Mouse (Mus musculus) adrenal gland, postnatal 25 days (tissue): ENCODE results near the gene Taf5. TPM values are rescaled to one million over a fixed set of nuclear protein-coding genes. Genes with fewer than 3 reads are reported as not detected.

Experiments
- DNase-seq: peaks from one replicate; pipeline ENCODE4 v3.0.0; 2021; ENCODE audit warnings: mixed read lengths
- long read RNA-seq: library from polyadenylated mRNA; stranded (forward); transcript quantifications from one replicate; pipeline ENCODE4 v2.0.0, GENCODE M21; 2021
- total RNA-seq: library from RNA; stranded (reverse); gene quantifications from 2 replicates; pipeline ENCODE4 v1.2.3, GENCODE M21; 2021

Gene Taf5
- 4.4 and 5.3 TPM in 2 replicates for total RNA-seq
- long read RNA-seq, transcript Taf5-201 (11 exons, 3,260 nt) = major isoform, 8 of 11 reads
- long read RNA-seq, partial matches to known transcripts = 1 of 11 reads
- long read RNA-seq, other reads (novel, unspliced or antisense) = 2 of 11 reads

DNA sequence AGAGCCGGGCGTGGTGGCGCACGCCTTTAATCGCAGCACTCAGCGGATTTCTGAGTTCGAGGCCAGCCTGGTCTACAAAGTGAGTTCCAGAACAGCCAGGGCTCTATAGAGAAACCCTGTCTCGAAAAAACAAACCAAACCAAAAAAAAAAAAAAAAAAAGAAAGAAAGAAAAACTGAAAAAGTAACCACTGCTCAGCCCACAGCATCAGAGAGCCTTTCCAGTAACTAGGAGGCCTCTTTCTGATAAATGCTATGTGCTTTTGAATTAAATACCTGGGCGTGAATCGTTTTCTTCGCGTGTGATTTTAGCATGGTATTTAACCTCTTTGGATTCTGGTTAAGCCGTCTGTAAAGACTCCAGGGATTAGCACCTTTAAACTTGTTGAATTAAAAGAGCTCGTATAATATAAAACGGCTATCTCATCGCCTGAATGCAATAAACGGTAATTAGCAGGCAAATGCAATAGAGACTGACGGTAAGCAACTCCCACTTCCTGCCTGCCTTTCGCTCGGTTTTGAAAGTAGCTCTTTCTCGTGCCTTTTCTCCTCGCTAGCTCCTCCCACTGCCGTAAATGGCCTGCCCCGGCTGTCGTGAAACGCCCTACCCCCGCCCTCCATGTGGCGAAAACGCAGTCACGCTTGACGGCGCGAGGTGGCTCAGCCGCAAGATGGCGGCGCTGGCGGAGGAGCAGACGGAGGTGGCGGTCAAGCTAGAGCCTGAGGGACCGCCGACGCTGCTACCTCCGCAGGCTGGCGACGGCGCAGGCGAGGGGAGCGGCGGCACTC, at the start of gene Taf5:
Gene Taf5, plus strand, starts transcription at position 651 of the 787 bp plus-strand sequence.
- peak; percentile 96 for DNase-seq

DNA sequence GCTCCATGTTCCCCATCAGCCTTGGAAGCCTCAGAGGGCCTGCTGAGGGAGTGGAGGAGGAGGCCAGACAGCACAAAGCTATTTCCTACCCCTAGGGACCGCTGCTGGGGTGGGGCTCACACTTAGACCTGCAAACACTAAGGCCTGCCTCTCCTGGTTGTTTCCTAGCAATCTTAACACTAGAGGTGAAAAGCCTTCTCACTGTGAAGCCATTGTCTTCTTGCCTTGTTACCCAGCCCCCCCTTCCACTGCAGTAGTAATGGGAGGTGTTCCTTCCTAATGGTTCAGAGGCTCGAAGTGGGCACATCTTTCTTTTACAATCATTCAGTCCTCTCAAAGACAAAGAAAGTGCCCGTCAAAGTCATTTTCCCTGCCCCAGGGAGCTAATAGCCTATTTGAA, 49.7 kb upstream of the Taf5 start:
- no peak for DNase-seq

DNA sequence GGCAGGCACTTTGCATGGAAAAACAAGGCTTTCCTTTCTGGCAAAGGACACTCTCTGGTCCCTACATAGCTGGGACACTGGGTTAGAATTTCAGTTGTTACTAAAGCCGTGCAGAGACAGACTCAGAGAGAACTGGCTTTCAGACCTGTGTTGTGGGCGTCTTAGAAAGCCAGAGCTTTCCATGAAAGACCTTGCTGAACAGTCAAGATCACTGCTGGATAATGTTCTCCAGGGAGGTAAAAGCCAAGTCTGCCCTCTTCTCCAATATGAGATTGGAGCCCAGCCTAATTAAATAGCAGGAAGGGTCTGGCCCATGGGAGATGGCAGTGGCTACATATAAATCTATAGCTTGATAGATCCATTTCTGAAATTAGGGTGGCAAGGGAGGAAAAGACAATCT, 49.2 kb upstream of the Taf5 start:
- no peak for DNase-seq

DNA sequence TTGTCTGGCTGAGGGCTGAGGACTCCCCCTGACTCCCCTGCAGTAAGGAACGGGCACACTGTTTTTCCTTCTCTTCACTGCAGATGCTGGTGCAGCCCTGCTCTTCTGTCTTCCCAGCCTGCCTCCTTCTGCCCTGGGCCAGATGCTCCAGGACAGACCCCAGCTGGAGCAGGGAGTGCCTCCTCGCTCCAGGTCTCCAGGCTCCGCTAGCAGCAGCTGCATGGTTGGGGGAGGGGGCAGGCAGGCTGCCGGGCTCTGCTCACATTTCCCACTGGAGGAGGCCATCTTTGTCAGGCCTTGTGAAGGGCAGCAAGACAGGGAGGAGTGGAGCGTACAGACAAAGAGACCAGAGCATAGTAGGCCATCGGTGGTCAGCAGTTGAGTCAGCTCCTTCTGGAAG, 48.2 kb upstream of the Taf5 start:
- no peak for DNase-seq

DNA sequence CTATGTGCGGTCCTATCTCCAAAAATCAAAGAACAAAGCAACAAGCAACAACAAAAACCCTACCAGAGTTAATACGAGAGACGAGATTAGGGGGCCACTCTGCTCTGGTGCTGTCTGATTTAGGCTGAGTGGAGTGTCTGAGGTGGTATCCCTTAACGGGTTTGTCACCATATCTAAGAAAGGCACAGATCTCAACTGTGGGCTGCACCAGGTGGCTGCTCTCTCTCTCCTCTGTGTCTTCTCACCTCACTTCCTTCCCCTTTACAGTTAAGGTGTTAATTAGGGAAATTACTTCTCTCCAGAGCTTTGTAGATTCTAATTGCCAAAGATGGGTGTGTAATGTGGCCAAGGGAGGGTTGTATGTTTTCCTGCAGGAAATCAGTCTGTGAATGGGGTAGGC, 44.8 kb upstream of the Taf5 start:
- no peak for DNase-seq

DNA sequence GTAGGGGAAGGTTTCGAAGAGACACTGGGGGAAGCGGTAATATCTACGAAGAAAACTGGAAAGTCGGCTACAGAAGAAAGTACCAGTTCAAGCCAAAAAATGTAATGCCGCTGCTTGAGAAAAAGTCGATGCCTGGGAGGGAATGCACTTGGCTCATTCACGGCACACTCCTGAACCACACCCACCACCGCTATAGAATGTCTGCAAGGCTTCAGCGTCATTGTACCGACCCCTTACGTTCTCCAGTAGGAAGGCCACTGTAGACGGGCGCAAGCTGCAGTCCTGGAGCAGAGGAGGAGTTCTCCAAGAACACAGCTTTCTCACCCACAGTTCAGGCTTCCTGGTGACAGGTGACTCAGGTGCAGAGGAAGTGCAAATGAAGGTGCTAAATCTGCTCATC, 44.0 kb upstream of the Taf5 start:
- DNase-seq = no peak

DNA sequence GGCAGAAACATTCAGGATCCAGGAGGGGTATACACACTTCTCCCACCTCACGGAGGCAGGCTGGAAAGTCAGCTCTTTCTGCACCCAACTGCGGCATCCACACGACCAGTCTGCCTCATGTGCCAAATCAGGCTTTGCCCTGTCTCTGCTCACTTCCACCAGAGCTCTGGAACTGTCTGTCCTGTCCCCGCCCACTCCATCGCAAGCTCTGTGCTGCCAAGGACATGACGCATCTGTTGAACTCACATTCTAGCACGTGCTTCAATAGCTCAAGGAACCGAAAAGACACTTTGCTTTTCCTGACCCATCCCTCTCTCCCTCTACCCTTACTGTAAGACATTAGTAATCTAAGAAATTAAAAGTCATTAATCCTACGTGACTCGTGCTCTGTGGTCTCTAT, 42.6 kb upstream of the Taf5 start:
- DNase-seq = peak; percentile 25

DNA sequence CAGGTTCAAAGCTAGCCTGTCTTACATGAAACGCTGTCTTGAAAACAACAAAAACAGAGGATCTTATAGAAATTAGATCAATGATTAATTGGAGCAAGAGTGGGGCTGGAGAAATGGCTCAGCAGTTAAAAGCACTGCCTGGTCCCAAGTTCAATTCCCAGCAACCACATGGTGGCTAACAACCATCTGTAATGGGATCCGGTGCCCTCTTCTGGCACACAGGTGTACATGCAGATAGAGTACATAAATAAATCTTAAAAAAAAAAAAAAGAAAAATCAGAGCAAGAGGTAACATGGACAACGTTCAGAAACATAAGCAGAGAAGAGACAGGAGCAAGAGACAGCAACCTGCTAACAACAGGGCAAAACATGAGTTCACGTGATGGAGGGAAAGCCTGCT, 41.0 kb upstream of the Taf5 start:
- DNase-seq = no peak

DNA sequence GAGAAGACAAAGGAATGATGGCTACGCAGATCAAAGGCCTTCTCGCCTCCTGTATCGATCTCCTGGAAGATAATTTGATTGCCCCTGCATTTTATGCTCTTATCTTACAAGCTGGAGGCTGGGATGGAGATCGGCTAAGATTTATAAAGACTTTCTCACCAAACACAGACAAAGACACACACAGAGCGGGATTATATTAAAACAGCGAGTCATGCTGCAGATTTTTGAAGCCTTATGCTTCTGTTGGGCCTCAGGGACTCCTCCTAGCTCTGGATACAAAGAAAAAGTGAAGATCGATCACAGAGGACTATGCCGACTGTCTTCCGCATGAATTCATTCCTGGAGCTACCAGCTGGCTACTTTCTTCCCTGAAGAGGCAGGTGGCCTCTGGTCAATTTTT, 37.8 kb upstream of the Taf5 start:
- no peak for DNase-seq

DNA sequence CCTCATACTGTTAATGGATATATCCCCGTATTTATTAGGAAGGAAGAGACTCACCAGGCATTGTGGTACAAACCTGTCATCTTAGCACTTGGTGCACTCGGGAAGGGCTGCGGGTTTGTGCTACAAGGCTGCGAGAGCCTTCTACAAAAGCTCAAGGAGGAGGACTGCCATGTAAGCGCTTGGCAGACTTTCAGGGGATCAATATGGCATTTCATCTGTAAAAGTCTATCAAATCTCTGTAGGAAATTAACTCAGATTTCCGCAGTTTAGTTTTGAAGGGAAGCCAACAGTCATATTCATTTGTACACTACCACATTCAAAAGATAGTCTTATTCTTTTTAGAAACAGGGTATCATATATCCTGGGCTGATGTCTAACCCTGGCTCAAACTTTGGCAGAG, 35.8 kb upstream of the Taf5 start:
- no peak for DNase-seq

DNA sequence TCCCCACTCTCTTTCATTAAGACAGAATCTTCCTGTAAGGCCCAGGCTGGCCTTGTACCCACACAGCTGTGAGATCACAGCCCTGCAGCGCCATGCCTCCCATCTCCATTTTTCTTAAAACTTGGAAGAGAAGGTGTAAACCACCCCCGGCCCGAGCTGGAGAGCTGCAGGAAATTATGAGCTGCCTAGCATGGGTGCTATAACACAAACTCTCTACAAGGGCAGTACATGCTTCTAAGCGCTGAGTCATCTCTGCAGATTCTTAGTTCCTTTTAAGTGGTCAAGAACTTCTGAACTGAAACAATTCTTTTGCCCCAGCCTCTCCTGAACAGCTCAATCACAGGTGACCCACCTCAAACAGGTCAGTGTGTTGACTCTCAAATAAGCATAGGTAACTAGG, 32.6 kb upstream of the Taf5 start:
- no peak for DNase-seq

DNA sequence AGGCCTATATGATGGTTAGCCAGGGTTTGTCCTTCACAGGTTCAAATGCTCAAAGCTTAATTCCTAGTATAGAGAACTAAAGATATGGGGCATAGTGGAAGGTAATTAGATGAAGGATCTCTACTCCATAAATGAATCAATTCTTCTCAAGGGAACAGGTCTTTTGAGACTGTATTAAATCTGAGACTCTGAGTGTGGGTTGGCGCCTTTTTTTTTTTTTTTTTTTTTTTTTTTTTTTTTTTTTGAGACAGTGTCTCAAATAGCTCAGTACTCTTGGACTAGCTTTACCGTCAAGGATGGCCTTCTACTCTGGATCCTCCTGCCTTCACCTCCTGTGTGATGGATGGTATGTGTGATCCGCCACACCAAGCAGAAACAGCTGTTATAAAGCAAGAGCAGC, 30.9 kb upstream of the Taf5 start:
- DNase-seq = no peak

DNA sequence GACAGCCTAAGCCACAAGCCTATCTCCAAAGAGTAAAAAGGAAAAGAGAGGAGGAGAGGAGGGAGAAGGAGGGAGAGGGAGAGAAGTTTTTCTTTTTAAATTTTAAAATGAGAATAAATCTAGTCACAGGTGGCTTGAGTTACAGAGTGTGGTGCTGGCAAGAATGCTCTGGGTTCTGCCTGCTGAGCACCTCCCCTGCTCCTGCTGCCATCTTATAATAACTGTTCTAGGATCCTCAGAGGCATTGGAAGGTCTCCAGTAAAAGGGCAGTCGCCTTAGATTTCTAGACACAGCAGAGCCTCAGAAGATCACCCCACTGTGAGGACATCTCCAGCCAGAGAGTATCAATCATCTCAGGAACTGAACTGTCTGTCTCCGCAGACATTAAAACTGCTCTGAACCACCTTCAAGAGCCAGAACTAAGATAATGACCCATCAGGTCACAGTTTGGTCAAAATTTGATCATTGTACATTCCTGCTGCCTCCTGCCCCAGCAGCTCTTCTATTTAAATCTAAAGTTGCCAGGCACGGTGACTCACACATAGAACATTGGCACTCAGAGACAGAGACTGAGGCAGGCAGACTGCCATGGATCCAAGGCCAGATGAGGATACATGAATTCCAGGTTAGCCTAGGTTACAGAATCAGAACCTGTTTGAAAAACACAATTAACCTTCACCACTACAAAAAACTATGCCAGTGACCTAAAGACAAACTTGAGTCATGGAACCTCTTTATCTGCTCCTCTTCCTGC, 26.6 kb upstream of the Taf5 start:
- DNase-seq = peak; percentile 43

DNA sequence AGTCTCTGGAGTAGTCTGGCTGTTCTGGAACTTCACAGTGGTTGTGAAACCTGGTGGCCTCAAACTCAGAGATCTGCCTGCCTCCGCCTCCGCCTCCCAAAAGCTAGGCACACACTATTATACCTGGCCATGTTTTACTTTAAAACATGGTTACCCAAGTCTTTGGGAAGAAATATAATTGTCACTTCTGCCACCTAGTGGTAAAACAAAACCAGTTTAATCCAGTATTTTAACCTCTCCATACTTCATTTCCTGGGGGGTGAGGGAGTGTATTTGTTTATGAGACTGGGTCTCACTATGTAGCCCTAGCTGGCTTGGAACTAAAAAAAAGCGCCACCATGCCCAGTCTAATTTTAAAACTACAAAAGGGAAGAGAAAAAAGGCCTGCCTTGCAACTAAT, 23.9 kb upstream of the Taf5 start:
- no peak for DNase-seq

DNA sequence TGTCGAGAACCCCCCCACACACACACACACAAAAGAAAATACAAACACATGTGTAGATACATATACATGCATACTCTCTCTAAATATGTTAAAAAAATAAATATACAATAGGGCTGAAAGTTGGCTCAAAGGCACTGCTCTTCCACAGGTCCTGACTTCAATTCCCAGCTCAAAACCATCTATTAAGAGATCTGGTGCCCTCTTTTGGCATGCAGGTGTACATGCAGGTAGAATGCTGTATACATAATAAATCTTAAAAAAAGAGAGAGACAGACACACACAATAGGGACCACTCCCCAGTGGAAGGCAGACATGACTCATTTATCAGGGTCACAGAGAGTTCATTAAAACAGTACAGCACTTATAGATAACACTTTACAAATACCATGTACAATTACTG, 21.2 kb upstream of the Taf5 start:
- DNase-seq = no peak

DNA sequence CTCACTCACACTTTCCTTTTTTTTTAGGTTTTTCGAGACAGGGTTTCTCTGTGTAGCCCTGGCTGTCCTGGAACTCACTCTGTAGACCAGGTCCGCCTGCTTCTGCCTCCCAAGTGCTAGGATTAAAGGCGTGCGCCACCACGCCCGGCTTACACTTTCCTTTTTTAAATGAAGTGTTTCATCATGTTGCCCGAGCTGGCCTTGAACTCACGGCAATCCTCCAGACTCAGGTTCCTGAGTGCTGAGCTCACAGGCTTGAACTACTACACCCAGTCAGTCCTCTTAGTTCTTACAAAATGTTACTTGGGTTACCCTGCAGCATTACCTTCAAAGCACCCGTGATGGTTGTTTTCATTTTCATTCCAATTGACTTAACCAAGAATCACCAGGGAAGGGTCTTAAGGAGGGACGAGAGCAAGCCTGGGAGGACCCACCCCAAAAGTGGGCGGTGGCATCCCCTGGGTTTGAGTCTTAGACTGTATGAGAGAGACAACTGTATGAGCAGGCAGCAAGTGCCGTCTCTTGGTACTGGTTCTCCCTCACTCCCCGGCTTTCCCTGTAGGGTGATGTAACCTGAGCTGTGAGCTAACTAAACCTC, 20.2 kb upstream of the Taf5 start:
- DNase-seq = peak; percentile 59

DNA sequence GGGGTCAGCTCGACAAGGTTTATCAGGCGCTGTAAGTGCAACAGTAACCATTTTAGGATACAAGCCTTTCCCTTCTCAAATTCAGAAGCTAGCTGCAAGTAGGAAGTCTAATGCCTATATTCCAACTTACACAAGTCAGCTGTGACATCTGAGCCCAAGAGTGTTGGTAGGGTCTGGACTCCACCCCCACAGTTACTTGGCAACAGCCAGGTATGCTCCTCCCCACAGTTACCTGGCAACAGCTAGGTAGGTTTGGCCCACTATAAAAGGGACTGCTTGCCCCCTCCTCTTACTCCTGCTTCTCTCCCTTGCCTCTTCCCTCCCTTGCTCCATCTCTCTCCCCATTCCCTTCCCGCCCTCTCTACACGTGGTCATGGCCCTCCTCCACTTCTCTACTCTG, 18.5 kb upstream of the Taf5 start:
- no peak for DNase-seq

DNA sequence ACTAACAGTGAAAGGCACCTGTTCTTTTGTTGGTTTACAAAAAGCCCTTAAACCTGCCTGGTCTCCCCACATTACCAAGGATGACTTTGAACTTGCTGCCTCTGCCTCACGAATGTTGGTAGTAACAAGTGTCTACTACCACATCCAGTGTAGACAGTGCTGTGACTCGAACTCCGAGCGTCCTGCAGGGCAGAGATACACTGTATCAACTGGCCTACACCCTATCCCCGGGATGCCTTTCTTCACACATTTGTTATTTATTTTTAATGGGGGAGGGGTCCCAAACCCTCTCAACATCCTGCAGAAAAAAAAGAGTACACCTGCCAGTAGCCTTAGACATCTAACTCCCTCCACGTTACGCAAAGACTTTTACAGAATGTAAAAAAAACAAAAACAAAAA, 17.7 kb upstream of the Taf5 start:
- DNase-seq = no peak

DNA sequence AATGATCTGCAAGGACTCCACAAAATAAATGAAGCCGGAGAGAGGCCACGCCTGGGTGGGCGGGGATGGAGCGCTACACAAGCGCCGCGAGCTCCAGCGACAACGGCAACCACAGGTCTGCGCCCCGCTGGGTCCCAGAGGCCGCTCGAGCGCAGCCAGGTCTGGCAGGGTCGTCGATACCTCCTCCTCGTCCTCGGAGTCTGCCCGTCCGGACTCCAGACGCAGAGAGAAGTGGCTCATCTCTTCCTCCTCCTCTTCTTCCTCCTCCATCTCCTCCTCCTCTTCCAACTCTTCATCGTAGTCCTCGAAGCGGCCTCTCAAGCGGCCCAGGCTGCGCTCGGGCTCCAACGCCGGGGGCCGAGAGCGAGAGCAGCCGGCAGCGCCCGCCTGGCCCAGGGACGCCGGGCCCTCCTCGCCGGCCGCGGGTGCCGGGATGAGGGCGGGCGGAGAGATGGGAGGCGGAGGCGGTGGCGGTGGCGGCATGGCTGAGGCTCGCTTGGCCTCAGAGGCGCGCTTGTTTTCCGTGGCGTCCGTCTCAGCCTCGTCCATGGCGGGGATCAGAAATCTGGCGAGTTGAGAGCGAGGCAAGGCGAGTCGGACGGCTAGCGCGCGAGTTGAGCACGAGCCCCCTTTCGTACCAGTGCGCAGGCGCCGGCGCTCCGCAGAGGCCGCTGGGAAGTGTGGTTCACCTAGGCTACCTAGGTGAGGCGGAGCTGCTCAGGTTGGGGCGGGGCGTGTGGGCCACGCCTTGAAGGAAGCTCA, 17.1 kb upstream of the Taf5 start, which contains the start of gene Pcgf6:
Gene Pcgf6, minus strand, starts transcription at position 636 of the 762 bp plus-strand sequence.
- DNase-seq = peak; percentile 79

DNA sequence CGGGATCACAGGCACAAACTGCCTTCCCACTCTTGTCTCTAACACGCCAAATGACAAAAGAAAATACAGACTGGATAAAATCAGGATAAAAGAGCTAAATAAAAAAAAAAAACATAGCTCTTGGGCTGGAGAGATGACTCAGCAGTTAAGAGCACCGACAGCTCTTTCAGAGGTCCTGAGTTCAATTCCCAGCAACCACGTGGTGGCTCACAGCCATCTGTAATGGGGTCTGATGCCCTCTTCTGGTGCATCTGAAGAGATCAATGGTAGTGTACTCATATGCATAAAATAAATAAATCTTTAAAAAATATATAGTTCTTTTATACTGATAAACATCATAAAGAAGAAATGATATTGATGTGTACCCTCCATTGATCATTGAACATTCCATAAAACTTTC, 14.6 kb upstream of the Taf5 start:
- DNase-seq = no peak

DNA sequence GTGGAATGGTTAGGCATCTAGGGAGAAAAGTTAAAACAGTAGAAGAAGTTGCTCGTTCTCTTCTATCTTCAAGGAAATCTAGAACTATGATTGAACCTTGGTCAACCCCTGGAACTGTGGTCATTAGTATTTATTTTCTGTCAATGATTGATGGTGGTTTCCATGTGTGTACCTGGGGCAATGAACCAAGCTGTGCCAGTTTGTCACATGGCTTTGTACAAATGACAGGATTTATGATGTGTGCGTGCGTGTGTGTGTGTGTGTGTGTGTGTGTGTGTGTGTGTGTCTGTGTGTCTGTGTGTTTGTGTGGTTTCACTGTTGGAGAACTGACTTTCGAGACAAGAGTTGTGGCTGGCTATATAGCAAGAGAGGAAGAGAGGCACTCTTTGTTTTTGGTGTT, 14.1 kb upstream of the Taf5 start:
- DNase-seq = no peak

DNA sequence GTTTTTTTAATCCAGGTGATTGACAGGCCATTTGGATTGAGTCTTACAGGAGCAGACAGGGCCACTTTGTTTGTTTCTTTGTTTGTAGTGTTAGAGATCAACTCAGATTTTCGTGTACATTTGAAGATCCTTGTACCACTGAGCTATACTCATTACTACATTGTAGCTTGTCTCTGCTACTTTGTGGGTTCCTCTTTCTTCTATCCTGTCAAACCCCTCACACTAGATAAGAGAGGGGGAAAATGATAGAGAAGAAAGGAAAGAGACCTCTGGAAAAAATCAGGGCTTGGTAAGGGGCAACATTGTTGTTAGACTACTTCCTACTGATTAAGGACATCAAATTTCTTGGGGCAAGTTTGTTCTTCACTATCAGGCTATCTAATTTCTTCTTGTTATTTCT, 9.9 kb upstream of the Taf5 start:
- no peak for DNase-seq
